Mouse (Mus musculus): ENCODE results near the gene Gdpgp1. TPM values are rescaled to one million over a fixed set of nuclear protein-coding genes. Genes with fewer than 3 reads are reported as not detected.

Gene Gdpgp1
- polyA plus RNA-seq, 1 experiment, result 1.8 TPM

DNA sequence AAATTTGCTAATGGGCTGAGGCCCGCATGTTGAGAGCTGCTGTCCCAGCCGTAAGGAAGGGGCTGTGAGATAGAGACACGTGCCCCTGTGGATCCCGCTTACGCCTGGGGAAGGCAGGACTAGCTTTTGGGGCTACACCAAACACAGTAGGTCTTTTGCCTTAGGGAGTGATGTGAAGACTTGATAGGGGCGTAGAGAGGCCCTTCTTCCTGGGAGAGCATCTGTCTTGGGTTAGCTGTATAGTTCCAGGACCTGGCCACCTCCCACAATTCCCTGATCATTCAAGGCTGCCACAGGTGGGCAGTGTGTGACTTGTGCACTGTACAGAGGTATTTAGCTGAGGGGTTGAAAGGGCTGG, 32.1 kb upstream of the Gdpgp1 start:
- Histone ChIP-seq H3K4me3 (ENCODE audit: control insufficient read depth, low read depth, low read length) (no peak overlapping the region), H3K27me3 (ENCODE audit: control insufficient read depth, insufficient read depth, low read length) (no peaks in the 10 kb centered on the region), H3K27ac (ENCODE audit: control insufficient read depth, insufficient read depth, low read depth, low read length) (no peak overlapping the region), H3K36me3 (ENCODE audit: control insufficient read depth, insufficient read depth, low read length) (no peaks in the 10 kb centered on the region), H3K4me1 (ENCODE audit: control insufficient read depth, insufficient read depth, low read length) (peaks cover 17% of the 10 kb centered on the region)
- TF ChIP-seq CTCF (IDR thresholded peaks at IDR 0.05; ENCODE audit: control insufficient read depth, insufficient read depth, insufficient replicate concordance, low read depth, low read length), result no peak
- TF ChIP-seq POLR2A (IDR thresholded peaks at IDR 0.05; ENCODE audit: control insufficient read depth, low read depth, low read length), result no peak

GRCm38 (mm10) chr7:80200963-80201539, 31.6 kb upstream of the Gdpgp1 start:
- no peaks in the 10 kb centered on the region for H3K36me3 ChIP-seq (ENCODE audit: control insufficient read depth, insufficient read depth, low read length)
- no peak overlapping the region for H3K27ac ChIP-seq (ENCODE audit: control insufficient read depth, insufficient read depth, low read depth, low read length)
- H3K4me3 ChIP-seq (ENCODE audit: control insufficient read depth, low read depth, low read length), result no peak overlapping the region
- TF ChIP-seq POLR2A (IDR thresholded peaks at IDR 0.05; ENCODE audit: control insufficient read depth, low read depth, low read length), result no peak
- TF ChIP-seq CTCF (IDR thresholded peaks at IDR 0.05; ENCODE audit: control insufficient read depth, insufficient read depth, insufficient replicate concordance, low read depth, low read length), result no peak
- H3K27me3 ChIP-seq (ENCODE audit: control insufficient read depth, insufficient read depth, low read length), result no peaks in the 10 kb centered on the region
- peaks cover 17% of the 10 kb centered on the region for H3K4me1 ChIP-seq (ENCODE audit: control insufficient read depth, insufficient read depth, low read length)

DNA sequence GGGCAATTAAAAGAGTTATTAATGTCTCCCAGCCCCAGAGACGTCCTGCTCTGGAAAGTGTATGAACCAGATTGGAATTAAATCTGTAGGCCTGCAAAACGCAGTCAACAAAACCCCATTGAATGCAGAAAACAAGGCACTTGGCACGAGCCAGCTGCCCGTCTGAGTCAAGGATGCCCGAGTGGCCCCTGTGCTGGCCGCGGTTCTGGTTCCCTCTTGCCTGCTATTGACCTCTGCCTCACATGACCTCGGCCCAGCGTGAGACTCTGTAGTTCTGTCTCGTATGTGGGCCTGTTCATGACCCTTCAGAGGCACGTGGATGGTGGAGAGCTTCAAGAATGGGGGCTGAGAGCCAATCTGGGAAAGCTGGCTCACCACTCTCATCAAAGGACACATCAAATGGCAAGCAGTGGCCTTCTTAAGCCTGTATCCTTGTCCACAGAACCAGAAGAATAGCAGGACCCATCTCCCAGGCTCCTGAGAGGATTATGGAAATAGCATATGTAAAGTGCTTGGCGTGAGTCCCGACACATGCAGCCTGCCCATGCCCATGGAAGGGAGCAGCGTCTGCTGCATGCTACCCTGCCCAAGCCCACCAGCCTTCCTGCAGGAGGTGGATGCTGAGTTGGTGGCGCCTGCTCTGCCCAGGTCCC, 30.7 kb upstream of the Gdpgp1 start:
- Histone ChIP-seq H3K4me3 (ENCODE audit: control insufficient read depth, low read depth, low read length) (no peak overlapping the region), H3K36me3 (ENCODE audit: control insufficient read depth, insufficient read depth, low read length) (no peaks in the 10 kb centered on the region), H3K27me3 (ENCODE audit: control insufficient read depth, insufficient read depth, low read length) (no peaks in the 10 kb centered on the region), H3K27ac (ENCODE audit: control insufficient read depth, insufficient read depth, low read depth, low read length) (no peak overlapping the region), H3K4me1 (ENCODE audit: control insufficient read depth, insufficient read depth, low read length) (peaks cover 17% of the 10 kb centered on the region)
- TF ChIP-seq CTCF (IDR thresholded peaks at IDR 0.05; ENCODE audit: control insufficient read depth, insufficient read depth, insufficient replicate concordance, low read depth, low read length) (no peak), POLR2A (IDR thresholded peaks at IDR 0.05; ENCODE audit: control insufficient read depth, low read depth, low read length) (no peak)

DNA sequence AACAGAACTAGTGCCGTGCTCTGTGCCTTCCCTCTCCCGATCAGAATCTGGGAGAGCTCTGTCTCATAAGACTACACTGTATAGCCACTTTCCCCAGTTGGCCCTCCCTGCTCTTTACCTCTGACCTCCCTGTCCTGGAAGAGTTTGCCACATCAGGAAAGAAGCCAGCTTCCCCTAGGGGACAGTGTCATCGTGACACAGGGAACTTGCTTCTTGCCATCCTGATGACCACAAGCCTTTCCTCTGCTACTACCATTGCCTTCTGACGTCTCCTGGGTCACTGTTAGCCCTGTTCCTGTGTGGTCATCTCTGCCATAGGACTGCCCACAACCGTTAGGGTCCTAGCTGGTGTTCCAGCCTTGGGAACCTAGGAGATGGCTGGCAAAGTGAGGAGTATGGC, 29.7 kb upstream of the Gdpgp1 start:
- Histone ChIP-seq H3K27ac (ENCODE audit: control insufficient read depth, insufficient read depth, low read depth, low read length) (no peak overlapping the region), H3K36me3 (ENCODE audit: control insufficient read depth, insufficient read depth, low read length) (no peaks in the 10 kb centered on the region), H3K4me1 (ENCODE audit: control insufficient read depth, insufficient read depth, low read length) (peaks cover 17% of the 10 kb centered on the region), H3K4me3 (ENCODE audit: control insufficient read depth, low read depth, low read length) (no peak overlapping the region), H3K27me3 (ENCODE audit: control insufficient read depth, insufficient read depth, low read length) (no peaks in the 10 kb centered on the region)
- no peak for TF ChIP-seq CTCF (IDR thresholded peaks at IDR 0.05; ENCODE audit: control insufficient read depth, insufficient read depth, insufficient replicate concordance, low read depth, low read length)
- TF ChIP-seq POLR2A (IDR thresholded peaks at IDR 0.05; ENCODE audit: control insufficient read depth, low read depth, low read length), result no peak

- TF ChIP-seq CTCF (IDR thresholded peaks at IDR 0.05; ENCODE audit: control insufficient read depth, insufficient read depth, insufficient replicate concordance, low read depth, low read length), result no peak
- no peak for TF ChIP-seq POLR2A (IDR thresholded peaks at IDR 0.05; ENCODE audit: control insufficient read depth, low read depth, low read length)
- Histone ChIP-seq H3K4me1 (ENCODE audit: control insufficient read depth, insufficient read depth, low read length) (peaks cover 16% of the 10 kb centered on the region), H3K4me3 (ENCODE audit: control insufficient read depth, low read depth, low read length) (no peak overlapping the region), H3K27me3 (ENCODE audit: control insufficient read depth, insufficient read depth, low read length) (no peaks in the 10 kb centered on the region), H3K36me3 (ENCODE audit: control insufficient read depth, insufficient read depth, low read length) (no peaks in the 10 kb centered on the region), H3K27ac (ENCODE audit: control insufficient read depth, insufficient read depth, low read depth, low read length) (no peak overlapping the region)
These were observed 29.0 kb upstream of the Gdpgp1 start for GRCm38 (mm10) chr7:80203638-80204096.

- no peak for TF ChIP-seq POLR2A (IDR thresholded peaks at IDR 0.05; ENCODE audit: control insufficient read depth, low read depth, low read length)
- no peak for TF ChIP-seq CTCF (IDR thresholded peaks at IDR 0.05; ENCODE audit: control insufficient read depth, insufficient read depth, insufficient replicate concordance, low read depth, low read length)
- H3K27ac ChIP-seq (ENCODE audit: control insufficient read depth, insufficient read depth, low read depth, low read length), result no peak overlapping the region
- no peak overlapping the region for H3K4me3 ChIP-seq (ENCODE audit: control insufficient read depth, low read depth, low read length)
- no peaks in the 10 kb centered on the region for H3K27me3 ChIP-seq (ENCODE audit: control insufficient read depth, insufficient read depth, low read length)
- no peaks in the 10 kb centered on the region for H3K36me3 ChIP-seq (ENCODE audit: control insufficient read depth, insufficient read depth, low read length)
- H3K4me1 ChIP-seq (ENCODE audit: control insufficient read depth, insufficient read depth, low read length), result peaks cover 13% of the 10 kb centered on the region
These were observed 28.3 kb upstream of the Gdpgp1 start for GRCm38 (mm10) chr7:80204362-80204761.

- H3K4me3 ChIP-seq (ENCODE audit: control insufficient read depth, low read depth, low read length), result no peak overlapping the region
- peaks cover 13% of the 10 kb centered on the region for H3K4me1 ChIP-seq (ENCODE audit: control insufficient read depth, insufficient read depth, low read length)
- H3K27me3 ChIP-seq (ENCODE audit: control insufficient read depth, insufficient read depth, low read length), result no peaks in the 10 kb centered on the region
- TF ChIP-seq CTCF (IDR thresholded peaks at IDR 0.05; ENCODE audit: control insufficient read depth, insufficient read depth, insufficient replicate concordance, low read depth, low read length) (no peak), POLR2A (IDR thresholded peaks at IDR 0.05; ENCODE audit: control insufficient read depth, low read depth, low read length) (no peak)
- H3K36me3 ChIP-seq (ENCODE audit: control insufficient read depth, insufficient read depth, low read length), result no peaks in the 10 kb centered on the region
- H3K27ac ChIP-seq (ENCODE audit: control insufficient read depth, insufficient read depth, low read depth, low read length), result no peak overlapping the region
These were observed 27.7 kb upstream of the Gdpgp1 start for GRCm38 (mm10) chr7:80204961-80205360.
